Mouse (Mus musculus): ENCODE results near the gene Vegfc.

The Vegfc gene

GRCm38 (mm10) chr8:54077271-54078120 is at the start of gene Vegfc:
TSS of gene Vegfc (plus strand) at chr8:54077606.
- peak; percentile 4 to 6 for DNase-seq (ENCODE audit: low spot score in 2 of 2)

- no peak for DNase-seq (ENCODE audit: low spot score in 2 of 2)
These were observed 42.8 kb upstream of the Vegfc start for GRCm38 (mm10) chr8:54034584-54034983.

GRCm38 (mm10) chr8:54042601-54043000 is 34.8 kb upstream of the Vegfc start:
- DNase-seq (ENCODE audit: low spot score in 2 of 2): no peak

GRCm38 (mm10) chr8:54043468-54043867 is 33.9 kb upstream of the Vegfc start:
- DNase-seq (ENCODE audit: low spot score in 2 of 2): no peak

GRCm38 (mm10) chr8:54053210-54053609 is 24.2 kb upstream of the Vegfc start:
- DNase-seq (ENCODE audit: low spot score in 2 of 2): no peak

GRCm38 (mm10) chr8:54065492-54065891 is 11.9 kb upstream of the Vegfc start:
- DNase-seq (ENCODE audit: low spot score in 2 of 2): no peak

- no peak for DNase-seq (ENCODE audit: low spot score in 2 of 2)
These were observed 1.1 kb upstream of the Vegfc start for GRCm38 (mm10) chr8:54076301-54076700.

GRCm38 (mm10) chr8:54076791-54077270 is 575 bp upstream of the Vegfc start:
- DNase-seq (ENCODE audit: low spot score in 2 of 2): peak in 1 of 2 experiments; percentile 2

- DNase-seq (ENCODE audit: low spot score in 2 of 2): no peak
These were observed 675 bp downstream of the Vegfc start for GRCm38 (mm10) chr8:54078121-54078440.

GRCm38 (mm10) chr8:54079001-54079400 is 1.6 kb downstream of the Vegfc start:
- no peak for DNase-seq (ENCODE audit: low spot score in 2 of 2)

GRCm38 (mm10) chr8:54079601-54080000 is 2.2 kb downstream of the Vegfc start:
- no peak for DNase-seq (ENCODE audit: low spot score in 2 of 2)

GRCm38 (mm10) chr8:54085896-54086295 is 8.5 kb downstream of the Vegfc start:
- DNase-seq (ENCODE audit: low spot score in 2 of 2): no peak

- DNase-seq (ENCODE audit: low spot score in 2 of 2): no peak
These were observed 9.7 kb downstream of the Vegfc start for GRCm38 (mm10) chr8:54087114-54087513.

GRCm38 (mm10) chr8:54089204-54089603 is 11.8 kb downstream of the Vegfc start:
- DNase-seq (ENCODE audit: low spot score in 2 of 2): no peak

GRCm38 (mm10) chr8:54089901-54090300 is 12.5 kb downstream of the Vegfc start:
- DNase-seq (ENCODE audit: low spot score in 2 of 2): no peak

- no peak for DNase-seq (ENCODE audit: low spot score in 2 of 2)
These were observed 22.7 kb downstream of the Vegfc start for GRCm38 (mm10) chr8:54100058-54100457.

- no peak for DNase-seq (ENCODE audit: low spot score in 2 of 2)
These were observed 37.2 kb downstream of the Vegfc start for GRCm38 (mm10) chr8:54114581-54114980.

GRCm38 (mm10) chr8:54120115-54120514 is 42.7 kb downstream of the Vegfc start:
- no peak for DNase-seq (ENCODE audit: low spot score in 2 of 2)

GRCm38 (mm10) chr8:54121942-54122341 is 44.5 kb downstream of the Vegfc start:
- DNase-seq (ENCODE audit: low spot score in 2 of 2): no peak

GRCm38 (mm10) chr8:54122345-54122744 is 44.9 kb downstream of the Vegfc start:
- DNase-seq (ENCODE audit: low spot score in 2 of 2): no peak

- no peak for DNase-seq (ENCODE audit: low spot score in 2 of 2)
These were observed 53.2 kb downstream of the Vegfc start for GRCm38 (mm10) chr8:54130558-54130957.

GRCm38 (mm10) chr8:54153240-54153639 is 75.8 kb downstream of the Vegfc start:
- DNase-seq (ENCODE audit: low spot score in 2 of 2): peak in 1 of 2 experiments; percentile 7

GRCm38 (mm10) chr8:54163505-54163904 is 86.1 kb downstream of the Vegfc start:
- no peak for DNase-seq (ENCODE audit: low spot score in 2 of 2)

- no peak for DNase-seq (ENCODE audit: low spot score in 2 of 2)
These were observed 107.9 kb downstream of the Vegfc start for GRCm38 (mm10) chr8:54185336-54185735.

Measured in spleen, postnatal 14 days (tissue).